Mouse (Mus musculus): ENCODE results near the gene Gm20388. TPM values are rescaled to one million over a fixed set of nuclear protein-coding genes. Genes with fewer than 3 reads are reported as not detected.

Gm20388 gene
- total RNA-seq, 1 experiment, result 27.0 TPM

- no peak overlapping the region for H3K27ac ChIP-seq (ENCODE audit: insufficient read depth, low read depth, low read length, poor library complexity, severe bottlenecking)
- no peaks in the 10 kb centered on the region for H3K36me3 ChIP-seq (ENCODE audit: control insufficient read depth, insufficient read depth, low read length, poor library complexity, severe bottlenecking)
- H3K4me3 ChIP-seq (ENCODE audit: insufficient read depth in 1 of 2, low read depth in 1 of 2, low read length in 2 of 2, poor library complexity in 1 of 2, severe bottlenecking in 1 of 2), result no peak overlapping the region
- H3K9ac ChIP-seq (ENCODE audit: insufficient read depth, low read depth, low read length, poor library complexity, severe bottlenecking), result no peak overlapping the region
- in situ Hi-C loops (cut with MboI; ENCODE audit: low sequenced_read_pairs in 2 of 2, unreplicated experiment in 2 of 2), result no loop called here
- no peak for TF ChIP-seq ZNF384 (IDR thresholded peaks at IDR 0.05; ENCODE audit: low read depth, low read length)
- TF ChIP-seq HCFC1 (IDR thresholded peaks at IDR 0.05; ENCODE audit: borderline replicate concordance, insufficient read depth, low read length), result no peak
- no peak for TF ChIP-seq MAFK (IDR thresholded peaks at IDR 0.05; ENCODE audit: insufficient read depth, low read depth, low read length)
- TF ChIP-seq ZC3H11A (IDR thresholded peaks at IDR 0.05; ENCODE audit: borderline replicate concordance, low read depth, low read length), result no peak
- no peak for TF ChIP-seq CHD2 (IDR thresholded peaks at IDR 0.05; ENCODE audit: low read depth, low read length)
- peaks cover 14 to 19% of the 10 kb centered on the region in 2 experiments; a peak in 2 of 4 replicates for H3K4me1 ChIP-seq (ENCODE audit: control insufficient read depth in 2 of 2, insufficient read depth in 2 of 2, low read length in 2 of 2, poor library complexity in 1 of 2)
- no peak for DNase-seq (ENCODE audit: low read depth, low spot score)
- no peaks in the 10 kb centered on the region for H3K9me3 ChIP-seq (ENCODE audit: control insufficient read depth, insufficient read depth, low read depth, low read length)
These were observed 3078.3 kb downstream of the Gm20388 start for GRCm38 (mm10) chr8:122988955-122989354.

GRCm38 (mm10) chr8:122989976-122990375, 3079.3 kb downstream of the Gm20388 start:
- in situ Hi-C loops (cut with MboI; ENCODE audit: low sequenced_read_pairs in 2 of 2, unreplicated experiment in 2 of 2), result no loop called here
- no peak for TF ChIP-seq ZC3H11A (IDR thresholded peaks at IDR 0.05; ENCODE audit: borderline replicate concordance, low read depth, low read length)
- no peak for TF ChIP-seq ZNF384 (IDR thresholded peaks at IDR 0.05; ENCODE audit: low read depth, low read length)
- TF ChIP-seq MAFK (IDR thresholded peaks at IDR 0.05; ENCODE audit: insufficient read depth, low read depth, low read length), result no peak
- no peak for TF ChIP-seq HCFC1 (IDR thresholded peaks at IDR 0.05; ENCODE audit: borderline replicate concordance, insufficient read depth, low read length)
- no peak for TF ChIP-seq CHD2 (IDR thresholded peaks at IDR 0.05; ENCODE audit: low read depth, low read length)
- Histone ChIP-seq H3K9me3 (ENCODE audit: control insufficient read depth, insufficient read depth, low read depth, low read length) (no peaks in the 10 kb centered on the region), H3K4me1 (ENCODE audit: control insufficient read depth in 2 of 2, insufficient read depth in 2 of 2, low read length in 2 of 2, poor library complexity in 1 of 2) (peaks cover 14 to 19% of the 10 kb centered on the region in 2 experiments; a peak in 2 of 4 replicates), H3K36me3 (ENCODE audit: control insufficient read depth, insufficient read depth, low read length, poor library complexity, severe bottlenecking) (no peaks in the 10 kb centered on the region), H3K4me3 (ENCODE audit: insufficient read depth in 1 of 2, low read depth in 1 of 2, low read length in 2 of 2, poor library complexity in 1 of 2, severe bottlenecking in 1 of 2) (no peak overlapping the region), H3K27ac (ENCODE audit: insufficient read depth, low read depth, low read length, poor library complexity, severe bottlenecking) (no peak overlapping the region), H3K9ac (ENCODE audit: insufficient read depth, low read depth, low read length, poor library complexity, severe bottlenecking) (no peak overlapping the region)
- no peak for DNase-seq (ENCODE audit: low read depth, low spot score)

- no peak overlapping the region for H3K9ac ChIP-seq (ENCODE audit: insufficient read depth, low read depth, low read length, poor library complexity, severe bottlenecking)
- no peaks in the 10 kb centered on the region for H3K9me3 ChIP-seq (ENCODE audit: control insufficient read depth, insufficient read depth, low read depth, low read length)
- no peak for DNase-seq (ENCODE audit: low read depth, low spot score)
- H3K27ac ChIP-seq (ENCODE audit: insufficient read depth, low read depth, low read length, poor library complexity, severe bottlenecking), result no peak overlapping the region
- TF ChIP-seq MAFK (IDR thresholded peaks at IDR 0.05; ENCODE audit: insufficient read depth, low read depth, low read length) (no peak), CHD2 (IDR thresholded peaks at IDR 0.05; ENCODE audit: low read depth, low read length) (no peak), ZNF384 (IDR thresholded peaks at IDR 0.05; ENCODE audit: low read depth, low read length) (no peak), HCFC1 (IDR thresholded peaks at IDR 0.05; ENCODE audit: borderline replicate concordance, insufficient read depth, low read length) (no peak), ZC3H11A (IDR thresholded peaks at IDR 0.05; ENCODE audit: borderline replicate concordance, low read depth, low read length) (no peak)
- in situ Hi-C loops (cut with MboI; ENCODE audit: low sequenced_read_pairs in 2 of 2, unreplicated experiment in 2 of 2), result no loop called here
- H3K4me1 ChIP-seq (ENCODE audit: control insufficient read depth in 2 of 2, insufficient read depth in 2 of 2, low read length in 2 of 2, poor library complexity in 1 of 2), result peaks cover 10 to 14% of the 10 kb centered on the region in 2 experiments; a peak in 2 of 4 replicates
- no peak overlapping the region for H3K4me3 ChIP-seq (ENCODE audit: insufficient read depth in 1 of 2, low read depth in 1 of 2, low read length in 2 of 2, poor library complexity in 1 of 2, severe bottlenecking in 1 of 2)
- H3K36me3 ChIP-seq (ENCODE audit: control insufficient read depth, insufficient read depth, low read length, poor library complexity, severe bottlenecking), result no peaks in the 10 kb centered on the region
These were observed 3080.7 kb downstream of the Gm20388 start for GRCm38 (mm10) chr8:122991368-122991767.

GRCm38 (mm10) chr8:122992296-122992695, 3081.7 kb downstream of the Gm20388 start:
- no peak overlapping the region for H3K4me3 ChIP-seq (ENCODE audit: insufficient read depth in 1 of 2, low read depth in 1 of 2, low read length in 2 of 2, poor library complexity in 1 of 2, severe bottlenecking in 1 of 2)
- no peak overlapping the region for H3K9ac ChIP-seq (ENCODE audit: insufficient read depth, low read depth, low read length, poor library complexity, severe bottlenecking)
- peaks cover 6 to 10% of the 10 kb centered on the region in 2 experiments; a peak in 2 of 4 replicates for H3K4me1 ChIP-seq (ENCODE audit: control insufficient read depth in 2 of 2, insufficient read depth in 2 of 2, low read length in 2 of 2, poor library complexity in 1 of 2)
- H3K27ac ChIP-seq (ENCODE audit: insufficient read depth, low read depth, low read length, poor library complexity, severe bottlenecking), result no peak overlapping the region
- no peak for DNase-seq (ENCODE audit: low read depth, low spot score)
- TF ChIP-seq ZNF384 (IDR thresholded peaks at IDR 0.05; ENCODE audit: low read depth, low read length), result no peak
- no peak for TF ChIP-seq ZC3H11A (IDR thresholded peaks at IDR 0.05; ENCODE audit: borderline replicate concordance, low read depth, low read length)
- no peak for TF ChIP-seq MAFK (IDR thresholded peaks at IDR 0.05; ENCODE audit: insufficient read depth, low read depth, low read length)
- TF ChIP-seq HCFC1 (IDR thresholded peaks at IDR 0.05; ENCODE audit: borderline replicate concordance, insufficient read depth, low read length), result no peak
- no peak for TF ChIP-seq CHD2 (IDR thresholded peaks at IDR 0.05; ENCODE audit: low read depth, low read length)
- no peaks in the 10 kb centered on the region for H3K9me3 ChIP-seq (ENCODE audit: control insufficient read depth, insufficient read depth, low read depth, low read length)
- H3K36me3 ChIP-seq (ENCODE audit: control insufficient read depth, insufficient read depth, low read length, poor library complexity, severe bottlenecking), result no peaks in the 10 kb centered on the region
- in situ Hi-C loops (cut with MboI; ENCODE audit: low sequenced_read_pairs in 2 of 2, unreplicated experiment in 2 of 2), result no loop called here
